Mouse (Mus musculus): ENCODE measurements around the gene Map1s.
A peak's percentile ranks its signal among the peaks of the same experiment; 100 is the strongest.

Gene Map1s

GRCm38 (mm10) chr8:70943187-70943586 is 37.5 kb downstream of the Map1s start:
- no peak for DNase-seq (ENCODE audit: low spot score)

- DNase-seq (ENCODE audit: low spot score) = no peak
Measured at GRCm38 (mm10) chr8:70949847-70950246, 44.1 kb downstream of the Map1s start.

GRCm38 (mm10) chr8:70960703-70961472 is 55.2 kb downstream of the Map1s start:
- no peak for DNase-seq (ENCODE audit: low spot score)

- DNase-seq (ENCODE audit: low spot score) = peak; percentile 12
Measured at GRCm38 (mm10) chr8:70964159-70964558, 58.4 kb downstream of the Map1s start.

GRCm38 (mm10) chr8:70964861-70965260 is 59.1 kb downstream of the Map1s start:
- no peak for DNase-seq (ENCODE audit: low spot score)
